Mouse (Mus musculus) T-helper 1 cell (primary cell): ENCODE data around the gene Ebf1.

ENCODE experiments used
- in situ Hi-C: fragments of 300-600 bp; cut with MboI, MseI; formaldehyde crosslinking; loops from one replicate; pipeline ENCODE4 v1.15.1; 2025; ENCODE audit warnings: high pct_unique_total_duplicates

The Ebf1 gene

DNA sequence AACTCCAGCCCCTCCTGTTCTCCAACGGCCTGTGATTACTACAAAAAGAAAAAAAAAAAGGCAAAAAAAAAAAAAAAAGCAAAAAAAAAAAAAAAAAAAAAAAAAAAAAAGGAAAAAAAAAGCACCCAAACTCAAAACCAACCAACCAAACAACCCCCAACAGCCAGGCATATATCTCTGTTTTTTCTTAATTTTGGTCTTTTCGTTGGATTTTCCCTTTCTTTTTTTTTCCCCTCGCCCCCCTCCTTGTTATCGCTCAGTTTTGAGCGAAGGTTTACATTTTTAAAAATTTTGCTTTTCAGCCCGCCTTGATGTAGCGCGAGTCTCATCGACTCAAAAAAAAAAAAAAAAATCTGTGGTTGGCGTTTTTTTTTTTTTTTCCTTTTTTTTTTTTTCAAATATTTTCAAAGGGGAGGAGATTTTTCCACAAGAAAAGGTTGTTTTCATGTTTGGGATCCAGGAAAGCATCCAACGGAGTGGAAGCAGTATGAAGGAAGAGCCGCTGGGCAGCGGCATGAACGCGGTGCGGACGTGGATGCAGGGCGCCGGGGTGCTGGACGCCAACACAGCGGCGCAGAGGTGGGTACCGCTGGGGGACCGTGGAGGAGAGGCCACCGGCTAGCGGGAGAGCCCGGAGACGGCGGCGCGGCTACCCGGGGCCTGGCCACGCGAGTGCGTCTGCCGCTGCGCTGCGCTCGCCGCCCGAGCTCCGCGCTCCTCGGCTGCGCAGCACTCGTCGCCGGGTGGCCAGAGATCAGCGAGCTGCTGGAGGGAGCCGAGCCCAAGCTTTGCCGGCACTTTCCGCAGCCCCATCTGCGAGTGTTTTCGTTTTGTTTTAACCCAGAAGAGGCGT lies 843 bp downstream of the Ebf1 start:
- in situ Hi-C loops: loop anchor here (10.0 to 25.0 kb wide), 2 partner anchors 919 to 1267 kb away; no protein-coding TSS in a partner anchor

GRCm38 (mm10) chr11:44619131-44619886 lies 2.2 kb downstream of the Ebf1 start:
- in situ Hi-C loops: loop anchor here (10.0 to 25.0 kb wide), 2 partner anchors 918 to 1265 kb away; no protein-coding TSS in a partner anchor

GRCm38 (mm10) chr11:44619887-44620693 lies 3.0 kb downstream of the Ebf1 start:
- in situ Hi-C loops: loop anchor here (10.0 to 25.0 kb wide), 3 partner anchors 917 to 1265 kb away; no protein-coding TSS in a partner anchor

DNA sequence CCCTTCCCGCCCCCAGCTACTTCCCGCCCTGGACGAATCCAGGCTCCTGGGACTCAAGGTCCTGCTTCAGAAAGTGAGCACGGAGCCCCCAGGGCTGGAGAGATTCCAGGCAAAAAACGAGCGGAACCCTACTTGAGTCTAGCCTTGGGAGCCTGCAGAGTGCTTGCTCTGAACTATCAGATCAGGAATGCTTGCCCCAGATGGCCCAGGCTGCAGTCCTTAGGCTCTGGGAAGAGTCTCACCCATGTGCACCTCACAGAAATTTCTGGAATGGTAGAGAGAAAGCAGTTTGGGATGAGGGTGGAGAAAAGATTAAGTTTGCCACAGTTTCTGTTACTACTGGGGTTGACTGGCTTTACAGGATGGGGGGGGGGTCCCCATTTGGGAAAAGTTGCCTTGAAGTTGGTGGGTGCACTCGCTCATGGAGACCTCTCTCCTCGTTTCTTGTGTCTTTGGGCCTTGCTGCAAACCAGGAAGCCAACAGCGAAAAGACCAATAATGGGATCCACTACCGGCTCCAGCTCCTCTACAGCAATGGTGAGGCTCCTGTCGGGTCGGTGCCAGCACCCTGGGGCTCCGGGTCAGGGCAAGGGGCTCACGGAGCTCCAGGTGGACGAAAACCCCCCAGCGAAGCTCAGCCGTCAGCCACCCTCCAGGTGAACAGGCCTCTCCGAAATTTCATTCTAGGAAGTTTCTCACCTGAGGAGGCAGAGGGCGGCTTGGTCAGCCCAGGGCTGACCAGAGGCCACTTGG lies 3.8 kb downstream of the Ebf1 start:
- in situ Hi-C loops: loop anchor here (10.0 to 25.0 kb wide), 2 partner anchors 916 to 1226 kb away; no protein-coding TSS in a partner anchor

DNA sequence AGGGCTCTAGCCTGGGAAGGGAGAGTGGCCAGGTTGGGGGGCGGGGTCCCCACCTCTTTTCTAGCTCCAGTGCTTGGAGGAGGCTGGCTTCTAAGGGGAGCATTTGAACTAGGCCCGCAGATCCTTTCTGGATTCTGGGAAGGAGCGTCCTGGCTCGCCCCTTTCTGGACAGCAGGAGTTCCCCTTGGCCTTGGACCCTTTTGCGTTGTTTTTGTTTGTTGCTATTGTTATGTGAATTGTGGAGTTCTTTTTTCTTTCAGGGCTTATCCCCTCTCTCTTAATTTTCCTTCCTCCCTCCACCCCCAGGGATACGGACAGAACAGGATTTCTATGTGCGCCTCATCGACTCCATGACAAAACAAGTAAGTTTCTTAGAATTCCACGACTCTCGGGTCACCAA lies 4.5 kb downstream of the Ebf1 start:
- in situ Hi-C loops: loop anchor here (10.0 to 25.0 kb wide), 2 partner anchors 916 to 1227 kb away; no protein-coding TSS in a partner anchor

- in situ Hi-C loops: loop anchor here (10.0 to 25.0 kb wide), 2 partner anchors 915 to 1227 kb away; no protein-coding TSS in a partner anchor
Measured at GRCm38 (mm10) chr11:44622023-44622731, 5.1 kb downstream of the Ebf1 start.

GRCm38 (mm10) chr11:44624564-44624963 lies 7.4 kb downstream of the Ebf1 start:
- in situ Hi-C loops: loop anchor here (10.0 to 25.0 kb wide), 2 partner anchors 913 to 1230 kb away; no protein-coding TSS in a partner anchor

GRCm38 (mm10) chr11:44626065-44626464 lies 8.9 kb downstream of the Ebf1 start:
- in situ Hi-C loops: loop anchor here (10.0 kb wide), 1 partner anchor 1231 kb away; no protein-coding TSS in a partner anchor

DNA sequence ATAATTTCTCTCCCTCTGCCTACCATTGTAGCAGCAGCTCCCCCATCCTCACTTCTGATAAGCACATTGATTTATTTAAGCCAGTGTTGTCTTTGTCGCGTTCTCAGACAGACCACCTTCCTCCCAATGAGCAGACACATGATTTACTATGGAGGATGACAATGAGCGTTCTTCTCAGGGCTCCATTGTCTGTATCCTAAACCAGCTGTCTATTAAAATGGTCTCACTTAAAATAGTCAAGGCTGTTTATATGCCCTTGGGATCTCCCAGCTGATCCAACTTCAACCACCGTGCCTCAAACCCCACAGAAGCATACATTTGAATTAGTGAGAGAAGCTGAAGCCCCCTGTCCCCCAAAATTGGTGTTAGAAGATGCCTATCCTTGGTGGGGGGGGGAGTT lies 11.3 kb downstream of the Ebf1 start:
- in situ Hi-C loops: loop anchor here (10.0 kb wide), 1 partner anchor 1234 kb away; no protein-coding TSS in a partner anchor

DNA sequence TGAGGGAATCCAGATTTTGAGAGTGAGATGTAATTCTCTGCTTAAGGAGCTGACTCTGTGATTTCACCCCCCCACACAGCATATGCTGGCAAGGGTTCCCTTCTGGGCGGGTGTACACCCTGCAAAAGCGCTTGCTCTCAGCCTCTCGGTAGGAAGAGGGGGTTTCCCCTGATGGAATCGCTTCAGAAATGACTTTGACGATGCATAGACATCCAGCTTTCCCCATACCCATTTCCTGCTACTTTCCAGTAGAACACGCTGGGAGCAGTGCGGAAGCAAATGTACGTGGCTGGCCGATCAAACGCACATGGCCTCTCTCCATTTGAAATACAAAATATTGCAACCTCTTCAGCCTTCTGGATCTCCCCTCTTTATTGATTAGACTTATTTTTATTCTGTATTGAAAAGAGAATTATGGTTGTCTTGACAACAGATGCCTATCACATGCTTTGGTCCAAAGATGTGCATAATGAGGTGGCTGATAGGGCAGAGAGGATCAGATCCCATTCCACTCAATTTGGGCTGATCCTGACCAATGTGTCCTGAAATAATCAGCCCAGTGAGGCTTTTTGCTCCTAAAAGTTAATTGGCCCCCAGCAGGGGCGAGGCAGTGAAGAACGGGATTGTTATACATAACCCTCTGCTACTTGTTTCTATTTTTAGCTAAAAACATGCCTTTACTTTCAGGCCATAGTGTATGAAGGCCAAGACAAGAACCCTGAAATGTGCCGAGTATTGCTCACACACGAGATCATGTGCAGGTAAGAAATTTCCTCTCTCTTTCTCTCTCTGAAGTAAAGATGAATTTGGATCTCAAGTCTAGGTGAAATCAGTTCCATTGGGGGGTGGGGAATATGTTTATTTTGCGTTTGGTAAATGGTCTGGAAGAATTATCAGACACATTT lies 15.2 kb downstream of the Ebf1 start:
- in situ Hi-C loops: no loop called here

DNA sequence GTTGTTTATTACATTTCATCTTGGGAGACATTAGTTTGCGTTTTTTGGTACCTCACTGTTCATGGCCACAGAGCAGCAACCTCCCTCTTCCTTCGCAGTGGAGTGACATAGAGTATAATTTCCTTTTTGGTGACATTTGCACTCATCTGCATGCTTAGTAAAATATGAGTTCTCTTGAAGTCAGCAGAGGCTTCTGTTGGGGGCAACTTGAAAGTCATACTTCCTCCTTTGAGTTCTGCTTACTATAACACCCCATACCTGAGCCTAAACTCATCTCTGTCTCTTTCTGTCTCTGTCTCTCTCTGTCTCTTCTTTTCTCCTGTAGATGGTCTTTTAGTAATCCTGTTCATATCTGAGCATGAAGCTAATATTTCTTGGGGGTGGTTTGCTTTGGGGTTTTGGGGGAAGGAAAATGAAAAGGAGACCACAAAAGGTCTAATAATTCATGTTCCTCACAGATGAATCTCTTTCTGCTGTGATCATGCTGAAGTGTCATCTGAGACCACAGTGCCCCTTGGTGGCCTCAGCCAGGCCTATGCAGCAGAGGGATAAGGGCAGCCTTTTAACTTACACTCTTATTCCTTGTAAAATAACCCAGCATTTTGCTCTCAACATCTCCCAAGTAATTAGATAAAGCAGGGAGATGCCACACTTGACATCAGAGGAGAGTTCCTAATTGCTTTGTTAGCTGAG lies 16.0 kb downstream of the Ebf1 start:
- in situ Hi-C loops: no loop called here

DNA sequence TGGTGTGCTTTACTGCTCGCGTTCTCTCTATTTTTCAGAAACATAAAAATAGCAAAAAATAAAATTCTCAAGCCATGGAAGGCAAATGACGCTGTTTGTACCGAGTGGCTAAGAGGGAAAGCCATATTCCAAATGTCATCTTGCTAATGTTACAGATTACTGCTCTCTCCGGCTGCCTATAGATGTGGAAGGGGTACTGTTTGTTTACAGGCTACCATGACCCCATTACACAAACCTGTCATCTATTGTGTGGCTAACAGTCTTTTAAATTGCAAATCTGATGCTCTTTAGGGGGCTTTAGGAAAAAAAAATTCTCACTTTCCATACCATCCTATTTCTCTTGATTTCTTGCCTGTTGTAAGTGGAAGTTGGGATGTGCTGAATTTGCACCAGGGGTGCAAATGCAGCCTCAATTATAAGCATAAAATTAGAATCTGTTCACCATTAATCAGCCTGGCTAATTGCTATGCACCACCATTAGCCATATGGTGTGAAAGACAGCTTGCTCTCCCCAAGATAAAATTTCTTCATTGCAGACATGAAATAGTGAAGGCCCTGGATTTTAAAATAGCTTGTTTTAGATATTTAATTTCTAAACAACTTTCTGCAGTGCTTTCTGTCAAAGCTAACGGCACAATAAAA lies 17.6 kb downstream of the Ebf1 start:
- in situ Hi-C loops: no loop called here

DNA sequence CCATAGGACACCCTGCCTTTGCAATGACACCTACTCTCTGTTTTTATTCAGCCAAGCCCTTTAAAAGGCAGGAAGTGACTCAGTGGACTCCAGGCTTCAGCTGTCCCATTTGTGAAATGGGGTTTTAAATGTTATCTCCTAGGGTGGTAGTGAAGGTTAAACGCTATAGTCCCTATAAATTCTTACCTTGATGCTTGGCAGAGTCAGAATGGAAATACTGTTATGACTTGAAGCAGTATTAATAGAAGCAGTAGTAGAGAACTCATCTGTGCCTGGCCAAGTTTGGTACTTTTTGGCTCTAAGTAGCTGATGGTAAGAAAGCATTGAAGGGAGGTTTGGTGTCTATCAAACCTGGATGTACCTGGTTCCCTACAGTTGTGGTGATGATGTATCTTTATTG lies 19.1 kb downstream of the Ebf1 start:
- in situ Hi-C loops: no loop called here

GRCm38 (mm10) chr11:44638193-44638754 lies 21.2 kb downstream of the Ebf1 start:
- in situ Hi-C loops: no loop called here

GRCm38 (mm10) chr11:44641496-44641895 lies 24.4 kb downstream of the Ebf1 start:
- in situ Hi-C loops: no loop called here

DNA sequence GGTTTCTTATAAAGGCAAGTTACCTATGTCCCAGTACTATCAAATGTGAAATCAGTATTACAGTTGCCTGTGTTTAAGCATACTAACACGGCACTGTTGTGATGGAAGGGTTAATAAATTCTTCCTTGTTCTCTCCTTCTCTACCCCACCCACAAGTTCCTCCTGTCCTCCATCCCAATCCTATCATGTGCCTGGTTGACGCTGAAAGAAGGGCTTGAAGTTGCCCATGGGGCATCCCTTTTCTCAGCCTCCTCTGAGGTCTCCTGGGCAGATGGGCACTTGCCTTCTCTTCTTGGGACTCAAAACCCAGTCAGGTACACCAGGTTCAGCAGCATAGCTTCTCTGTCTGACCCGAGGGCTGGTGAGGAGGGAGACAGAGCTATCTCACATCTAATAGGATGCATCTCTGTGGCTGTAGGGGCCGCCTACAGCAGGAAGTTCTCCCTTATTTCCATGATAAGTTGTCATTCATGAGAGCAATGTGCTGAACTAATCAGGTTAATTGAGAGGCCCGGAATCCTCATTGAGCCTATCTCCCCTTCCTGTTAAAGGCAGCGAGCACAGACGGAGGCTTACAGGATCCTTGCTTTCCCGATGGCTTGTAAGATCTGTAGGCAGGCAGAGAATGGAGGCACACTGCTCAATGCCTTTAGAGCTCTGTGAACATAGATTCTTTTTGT lies 37.4 kb downstream of the Ebf1 start:
- in situ Hi-C loops: no loop called here

DNA sequence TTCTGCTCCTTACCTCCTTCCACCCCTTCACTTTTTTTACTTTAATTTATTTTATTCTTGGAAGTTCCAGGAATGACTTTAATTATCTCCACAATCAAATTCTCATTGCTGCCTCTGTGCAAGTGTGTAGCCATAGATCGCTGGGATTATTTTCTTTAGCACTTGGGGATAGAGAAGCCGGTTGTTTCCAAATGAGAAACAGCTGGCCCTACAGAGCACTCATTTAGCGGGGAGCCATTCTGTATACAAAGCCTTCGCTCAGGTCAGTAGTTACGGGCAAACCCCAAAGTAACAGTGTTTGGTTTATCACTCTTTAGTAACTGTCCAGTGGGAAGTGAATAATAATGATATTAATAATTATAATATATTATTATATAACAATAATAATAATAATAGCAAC lies 38.4 kb downstream of the Ebf1 start:
- in situ Hi-C loops: no loop called here
